Mouse (Mus musculus) natural killer cell, adult 2 months (primary cell): ENCODE data around the gene Rpl36.
A peak's percentile ranks its signal among the peaks of the same experiment; 100 is the strongest.

Source experiments
- DNase-seq, 2 experiments: peaks; one replicate each; pipeline ENCODE4 v3.0.0; 2022; ENCODE audit warnings: low spot score in 2 of 2

Rpl36 gene

GRCm38 (mm10) chr17:56613236-56613844, at the start of gene Rpl36:
TSS of gene Rpl36 (plus strand) at chr17:56613416.
- DNase-seq: peak; percentile 87 to 91

- DNase-seq: no peak
Measured at GRCm38 (mm10) chr17:56566293-56566692, 46.9 kb upstream of the Rpl36 start.

GRCm38 (mm10) chr17:56566918-56567317, 46.3 kb upstream of the Rpl36 start:
- no peak for DNase-seq

GRCm38 (mm10) chr17:56567370-56567769, 45.8 kb upstream of the Rpl36 start:
- DNase-seq: no peak

- DNase-seq: no peak
Measured at GRCm38 (mm10) chr17:56570287-56570686, 42.9 kb upstream of the Rpl36 start.

GRCm38 (mm10) chr17:56572154-56572553, 41.1 kb upstream of the Rpl36 start:
- no peak for DNase-seq

- no peak for DNase-seq
Measured at GRCm38 (mm10) chr17:56572939-56573338, 40.3 kb upstream of the Rpl36 start.

- no peak for DNase-seq
Measured at GRCm38 (mm10) chr17:56583071-56583470, 30.1 kb upstream of the Rpl36 start.

- peak in 1 of 2 experiments; percentile 8 for DNase-seq
Measured at GRCm38 (mm10) chr17:56583611-56584256, 29.5 kb upstream of the Rpl36 start.

GRCm38 (mm10) chr17:56584257-56585130, 28.7 kb upstream of the Rpl36 start, which contains the start of the genes Safb2 and Safb:
TSS of gene Safb2 (minus strand) at chr17:56584585.
TSS of gene Safb (plus strand) at chr17:56584825.
- DNase-seq: peak; percentile 99 to 100

- peak; percentile 69 to 75 for DNase-seq
Measured at GRCm38 (mm10) chr17:56585171-56585821, 27.9 kb upstream of the Rpl36 start.

- no peak for DNase-seq
Measured at GRCm38 (mm10) chr17:56587773-56588172, 25.4 kb upstream of the Rpl36 start.

GRCm38 (mm10) chr17:56588921-56589320, 24.3 kb upstream of the Rpl36 start:
- no peak for DNase-seq

GRCm38 (mm10) chr17:56592553-56592952, 20.7 kb upstream of the Rpl36 start:
- no peak for DNase-seq

- no peak for DNase-seq
Measured at GRCm38 (mm10) chr17:56593527-56594271, 19.5 kb upstream of the Rpl36 start.

GRCm38 (mm10) chr17:56603186-56604069, 9.8 kb upstream of the Rpl36 start:
- DNase-seq: no peak

GRCm38 (mm10) chr17:56604070-56604380, 9.2 kb upstream of the Rpl36 start:
- no peak for DNase-seq

- DNase-seq: no peak
Measured at GRCm38 (mm10) chr17:56604422-56604821, 8.8 kb upstream of the Rpl36 start.

GRCm38 (mm10) chr17:56605431-56605830, 7.8 kb upstream of the Rpl36 start:
- DNase-seq: no peak

GRCm38 (mm10) chr17:56607521-56608062, 5.6 kb upstream of the Rpl36 start:
- no peak for DNase-seq
